Mouse (Mus musculus) adrenal gland, adult (tissue): ENCODE measurements around the gene Per1.

Experiments
- DNase-seq, 2 experiments: peaks; one replicate each; pipeline ENCODE4 v3.0.0; 2022 to 2023; ENCODE audit warnings: low spot score in 1 of 2; ENCODE audit not compliant: inconsistent age in 2 of 2

The Per1 gene

DNA sequence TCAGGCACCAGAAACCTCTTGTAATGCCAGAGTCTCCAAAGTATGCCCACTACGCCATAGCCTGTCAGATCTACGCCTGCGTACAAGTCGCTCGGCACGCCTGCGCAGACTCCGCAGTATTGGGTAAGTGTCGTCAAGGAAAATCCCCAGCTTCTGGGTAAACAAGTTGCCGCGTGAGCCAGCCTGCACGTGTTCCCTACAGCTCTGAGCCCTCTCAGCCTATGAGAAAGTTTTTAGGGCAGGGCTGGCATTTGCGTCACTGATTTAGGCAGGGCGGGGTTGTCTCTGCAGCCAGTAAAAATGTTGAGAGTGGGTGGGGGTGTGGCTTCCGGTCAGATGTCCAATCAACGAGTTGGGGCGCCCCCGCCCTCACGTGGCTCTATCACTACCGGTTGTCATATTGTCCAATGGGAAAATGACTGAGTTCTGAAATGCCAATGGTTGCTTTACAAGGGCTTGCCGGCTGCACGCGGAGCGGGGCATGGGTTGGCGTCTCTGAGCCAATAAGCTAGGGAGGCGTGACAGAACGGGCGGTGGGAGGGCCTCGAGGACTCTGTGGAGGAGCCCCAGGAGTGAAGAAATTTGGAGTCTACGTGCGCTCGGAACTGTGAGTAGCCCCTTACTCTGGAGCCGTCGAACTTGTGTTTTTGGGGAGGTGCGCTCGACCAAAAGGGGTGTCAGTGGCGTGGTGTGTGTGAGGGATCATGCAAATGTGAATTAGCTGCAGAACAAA is at the start of gene Per1:
TSS of gene Per1 (plus strand) at position 521 of the 733 bp plus-strand sequence.
- peak; percentile 100 for DNase-seq

DNA sequence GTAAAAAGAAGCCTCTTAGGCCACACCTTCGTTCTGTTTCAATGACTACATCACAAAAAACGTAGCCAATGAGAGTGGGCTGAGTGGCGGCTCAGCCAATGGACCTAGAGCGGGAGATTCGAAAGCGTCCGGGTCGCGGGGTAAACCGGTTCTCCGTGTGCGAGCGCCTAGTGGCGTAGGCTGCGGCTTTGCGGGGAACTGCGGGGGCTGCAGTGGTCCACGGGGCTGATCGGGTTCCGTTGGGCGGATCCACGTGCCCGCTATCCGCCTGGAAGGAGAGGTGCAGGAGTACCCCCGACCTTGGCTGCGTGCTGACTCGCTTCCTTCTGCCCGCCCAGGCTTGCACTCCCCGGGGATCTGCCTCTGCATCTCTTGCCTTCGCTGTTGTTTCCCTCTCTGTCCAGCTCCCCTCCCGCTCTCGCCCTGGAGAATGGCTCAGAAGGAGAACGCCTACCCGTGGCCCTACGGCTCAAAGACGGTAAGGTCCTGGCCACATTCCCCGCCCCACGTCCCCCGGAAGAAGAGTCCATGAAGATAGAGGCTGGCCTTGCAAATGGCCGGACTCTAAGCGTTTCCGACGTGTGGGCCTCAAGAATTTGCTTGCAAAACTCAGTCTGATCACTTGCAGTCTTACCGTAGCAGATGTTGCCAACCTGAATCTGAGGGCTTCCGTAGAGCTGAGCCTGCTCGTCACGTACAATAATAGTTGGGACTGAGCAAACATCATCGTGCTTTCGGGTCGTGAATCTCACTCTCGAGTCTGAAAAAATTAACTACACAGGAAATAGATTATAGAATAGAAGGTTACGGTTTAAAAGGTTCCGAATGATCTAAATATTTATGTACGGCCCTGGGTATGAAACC is 49.3 kb upstream of the Per1 start, which contains the start of gene Aurkb:
TSS of gene Aurkb (plus strand) at position 117 of the 864 bp plus-strand sequence.
- peak; percentile 81 to 94 for DNase-seq

DNA sequence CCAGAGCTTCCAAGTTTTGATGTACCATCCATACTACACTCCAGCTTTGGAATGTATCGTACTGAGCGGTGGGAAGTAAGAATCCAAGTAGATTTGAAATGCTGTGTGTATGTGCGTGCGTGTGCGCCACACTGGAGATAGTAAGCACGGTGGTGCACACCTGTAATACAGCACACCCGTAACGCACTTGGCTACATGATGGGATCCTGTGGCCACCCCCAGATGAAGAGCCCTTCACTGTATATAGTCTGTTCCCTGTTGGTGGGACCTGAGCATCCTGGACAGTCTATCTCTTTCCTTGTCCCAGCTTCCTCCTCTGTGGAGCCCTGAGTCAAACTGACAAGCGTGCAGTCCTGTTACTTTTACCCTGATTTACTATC is 48.6 kb upstream of the Per1 start:
- DNase-seq, result no peak

DNA sequence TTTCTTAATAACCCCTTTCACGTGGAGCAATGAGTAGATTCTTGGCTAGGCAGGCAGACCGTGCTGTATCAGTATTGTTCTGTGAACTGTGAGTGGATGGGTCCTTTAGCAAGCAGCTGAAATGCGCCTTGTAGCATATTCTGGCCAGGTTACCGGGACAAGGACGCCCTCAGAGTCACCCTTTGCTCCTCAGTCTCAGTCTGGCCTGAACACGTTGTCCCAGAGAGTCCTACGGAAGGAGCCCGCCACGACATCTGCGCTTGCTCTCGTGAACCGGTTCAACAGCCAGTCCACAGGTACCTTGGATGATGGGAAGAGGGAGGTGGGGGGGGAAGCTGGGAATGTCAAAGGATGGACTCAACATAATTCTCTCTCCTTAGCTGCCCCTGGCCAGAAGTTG is 47.4 kb upstream of the Per1 start:
- no peak for DNase-seq

DNA sequence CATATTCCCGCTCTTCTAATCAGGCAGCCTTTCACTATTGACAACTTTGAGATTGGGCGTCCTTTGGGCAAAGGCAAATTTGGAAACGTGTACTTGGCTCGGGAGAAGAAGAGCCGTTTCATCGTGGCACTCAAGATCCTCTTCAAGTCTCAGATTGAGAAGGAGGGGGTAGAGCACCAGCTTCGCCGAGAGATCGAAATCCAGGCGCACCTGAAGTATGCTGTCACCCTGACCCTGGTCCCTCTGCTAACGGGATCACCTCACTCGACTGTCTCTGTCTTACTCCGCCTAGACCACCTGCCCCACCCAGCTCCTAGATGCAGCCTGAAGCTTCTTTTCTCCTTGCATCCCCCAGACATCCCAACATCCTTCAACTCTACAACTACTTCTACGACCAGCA is 46.9 kb upstream of the Per1 start:
- DNase-seq, result no peak

DNA sequence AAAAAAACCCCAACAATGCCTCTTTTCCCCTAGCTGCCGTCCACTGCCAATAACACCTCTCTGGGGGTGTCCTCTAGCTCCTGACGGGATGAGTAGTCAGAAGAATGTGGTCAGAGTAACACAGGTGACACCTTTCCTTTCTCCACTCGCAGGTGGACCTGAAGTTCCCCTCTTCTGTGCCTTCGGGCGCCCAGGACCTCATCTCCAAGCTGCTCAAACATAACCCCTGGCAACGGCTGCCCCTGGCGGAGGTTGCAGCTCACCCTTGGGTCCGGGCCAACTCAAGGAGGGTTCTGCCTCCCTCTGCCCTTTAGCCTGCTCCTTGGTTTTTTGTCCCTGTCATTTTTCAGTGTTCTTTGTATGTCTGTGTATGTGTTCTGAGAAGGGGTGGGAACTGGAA is 44.3 kb upstream of the Per1 start:
- DNase-seq, result peak in 1 of 2 experiments; percentile 46

DNA sequence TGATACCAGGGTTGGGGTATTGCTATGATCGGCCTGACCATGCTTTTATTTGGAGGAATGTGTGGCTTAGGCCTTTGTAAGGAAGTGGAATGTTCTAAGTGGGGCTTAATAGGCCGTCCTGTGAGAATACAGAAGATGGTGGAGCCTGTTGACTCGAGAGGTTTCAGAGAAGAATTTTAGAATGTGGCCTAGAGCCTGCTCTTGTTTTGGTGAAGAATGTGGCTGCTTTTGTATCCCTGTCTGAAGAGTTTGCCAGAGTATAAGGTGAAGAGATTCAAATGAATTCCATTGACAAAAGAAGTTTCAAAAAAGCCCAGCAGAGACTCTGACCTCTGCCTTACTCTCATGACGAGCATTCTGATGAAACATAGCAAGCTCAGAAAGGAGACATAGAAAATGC is 43.2 kb upstream of the Per1 start:
- DNase-seq, result no peak

DNA sequence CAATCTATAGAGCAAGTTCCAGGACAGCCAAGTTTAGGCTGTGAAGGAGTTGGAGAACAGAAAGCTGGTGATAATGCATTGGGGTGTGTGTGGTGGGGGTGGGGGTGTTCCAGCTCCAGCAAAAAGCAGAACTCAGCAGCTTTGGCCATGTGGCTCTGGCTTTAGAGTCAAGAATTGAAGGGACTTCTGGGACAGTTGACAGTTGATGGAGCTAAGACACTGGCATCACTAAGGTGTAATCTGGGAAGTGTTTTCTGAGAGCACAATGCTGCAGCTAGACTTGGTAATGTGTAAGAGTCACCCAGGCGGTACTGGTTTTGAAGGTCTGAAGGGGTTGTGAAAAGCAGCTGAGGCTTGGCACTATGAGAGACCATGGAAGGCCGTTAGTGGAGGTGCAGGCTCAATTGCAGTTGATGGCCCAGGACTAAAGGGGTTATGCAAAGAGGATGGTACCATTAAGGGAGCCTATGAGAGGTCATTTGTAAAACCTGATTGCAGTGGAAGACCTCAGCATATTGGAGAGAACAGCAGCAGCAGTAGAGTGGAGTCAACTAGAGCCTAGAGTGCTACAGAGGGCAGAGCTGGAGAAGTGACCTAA is 42.1 kb upstream of the Per1 start:
- DNase-seq, result no peak

DNA sequence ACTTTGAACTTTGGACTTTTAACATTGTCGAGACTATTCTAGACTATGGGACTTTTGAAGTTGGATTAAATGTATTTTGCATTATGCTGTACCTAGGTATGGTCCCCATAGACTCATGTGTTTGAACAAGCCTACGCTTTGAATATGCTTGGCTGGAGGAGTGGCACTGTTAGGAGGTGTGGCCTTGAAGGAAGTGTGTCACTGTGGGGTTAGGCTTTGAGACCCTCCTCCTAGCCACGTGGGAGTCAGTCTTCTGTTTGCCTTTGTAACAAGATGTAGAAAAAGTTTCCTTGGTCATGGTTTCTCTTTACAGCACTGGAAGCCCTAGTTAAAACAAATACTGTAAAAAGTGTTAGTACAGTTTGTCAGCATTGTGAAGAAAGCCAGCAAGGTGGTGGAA is 41.2 kb upstream of the Per1 start:
- DNase-seq, result no peak

DNA sequence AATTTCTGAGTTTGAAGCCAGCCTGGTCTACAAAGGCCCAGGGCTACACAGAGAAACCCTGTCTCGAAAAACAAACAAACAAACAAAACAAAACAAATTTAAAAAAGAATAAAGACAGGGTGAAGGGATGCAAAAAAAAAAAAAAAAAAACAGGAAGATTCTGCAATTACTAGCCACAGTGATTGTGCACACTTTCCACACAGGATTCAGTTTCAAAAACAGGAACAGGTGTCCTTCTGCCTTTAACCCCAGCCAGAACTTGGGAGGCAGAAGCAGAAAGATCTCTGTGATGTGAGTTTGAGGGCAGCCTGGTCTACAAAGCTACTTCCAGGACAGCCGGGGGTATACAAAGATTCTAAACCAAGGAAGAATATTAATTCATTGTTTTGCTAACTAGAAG is 36.8 kb upstream of the Per1 start:
- no peak for DNase-seq

DNA sequence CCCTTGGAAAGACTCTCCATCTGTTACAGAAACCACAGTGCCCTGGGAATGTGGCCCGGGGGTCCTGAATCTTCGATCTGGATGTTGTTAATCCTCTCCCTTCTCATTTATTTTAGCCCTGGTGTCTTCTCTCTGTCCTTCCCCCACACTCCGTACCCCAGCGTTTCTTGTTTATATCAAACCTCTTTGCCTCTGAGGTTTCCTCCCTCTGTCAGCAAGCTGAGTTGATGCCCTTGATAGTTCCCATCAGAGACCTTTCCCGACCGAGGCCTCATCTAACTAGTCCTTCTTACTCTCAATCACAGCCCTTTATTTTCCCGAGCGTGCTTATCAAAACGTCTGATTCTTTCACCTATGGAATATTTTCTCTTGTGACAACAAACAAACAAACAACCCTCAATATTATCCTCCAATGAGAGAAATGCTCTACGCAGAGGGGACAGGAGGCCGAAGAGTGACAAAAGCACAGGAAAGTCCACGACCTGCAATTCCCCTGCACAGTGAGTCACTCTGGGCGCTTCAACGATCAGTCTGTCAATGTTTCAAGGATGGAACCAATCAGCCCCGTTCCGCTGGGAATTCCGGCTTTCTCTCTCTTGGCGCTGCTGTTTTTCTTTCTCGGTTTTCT is 36.2 kb upstream of the Per1 start:
- DNase-seq, result no peak

DNA sequence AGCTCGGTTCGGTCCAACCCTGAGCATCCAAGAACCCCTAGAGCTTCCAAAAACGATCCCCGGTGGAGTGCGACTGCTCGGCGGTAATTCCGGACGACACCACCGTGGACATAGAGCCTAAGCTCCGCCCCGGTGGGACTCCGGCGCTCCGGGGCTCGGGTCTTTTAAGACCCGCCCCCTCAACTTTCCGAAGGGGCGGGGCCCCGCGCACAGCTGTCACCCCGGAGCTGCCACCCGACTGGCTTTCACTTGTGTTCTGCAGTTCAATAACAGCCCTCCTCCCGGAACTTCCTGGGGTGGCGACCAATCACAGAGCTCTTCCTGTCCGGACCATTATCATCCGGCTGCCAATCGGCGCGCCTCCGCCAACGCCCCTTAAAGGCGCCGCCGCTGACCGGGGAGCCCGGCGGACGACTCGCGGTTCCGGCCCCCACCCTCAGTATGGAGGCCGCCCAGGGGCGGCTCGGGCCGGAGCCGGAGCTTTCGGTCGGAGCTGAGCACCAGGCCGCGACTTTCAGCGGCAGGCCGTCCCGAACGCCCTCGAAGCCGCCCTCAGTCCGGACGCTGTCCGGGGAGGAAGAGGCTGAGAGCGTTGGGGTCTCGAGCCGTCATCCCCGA is 35.6 kb upstream of the Per1 start, which contains the start of gene Borcs6:
TSS of gene Borcs6 (plus strand) at position 361 of the 618 bp plus-strand sequence.
- peak; percentile 98 for DNase-seq

DNA sequence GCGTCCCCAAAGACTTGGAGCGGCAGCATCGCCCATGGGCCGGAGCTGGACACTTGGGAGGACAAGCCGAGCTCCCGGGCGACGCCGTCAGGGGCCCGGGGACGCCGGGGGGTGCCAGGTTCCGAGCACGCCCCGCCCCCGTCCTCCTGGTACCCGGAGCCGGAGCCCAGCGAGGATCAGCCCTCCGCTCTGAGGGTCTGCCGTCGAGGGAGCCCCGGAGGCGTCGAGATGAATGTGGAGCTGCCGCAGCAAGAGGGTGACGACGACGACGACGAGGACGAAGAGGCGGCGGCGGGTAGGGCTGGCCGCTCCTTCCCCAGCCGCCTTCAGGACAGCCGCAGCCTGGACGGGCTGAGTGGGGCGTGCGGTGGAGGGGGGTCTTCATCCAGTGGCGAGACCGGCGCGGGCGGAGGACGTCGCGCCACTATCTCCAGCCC is 35.0 kb upstream of the Per1 start:
- no peak for DNase-seq

DNA sequence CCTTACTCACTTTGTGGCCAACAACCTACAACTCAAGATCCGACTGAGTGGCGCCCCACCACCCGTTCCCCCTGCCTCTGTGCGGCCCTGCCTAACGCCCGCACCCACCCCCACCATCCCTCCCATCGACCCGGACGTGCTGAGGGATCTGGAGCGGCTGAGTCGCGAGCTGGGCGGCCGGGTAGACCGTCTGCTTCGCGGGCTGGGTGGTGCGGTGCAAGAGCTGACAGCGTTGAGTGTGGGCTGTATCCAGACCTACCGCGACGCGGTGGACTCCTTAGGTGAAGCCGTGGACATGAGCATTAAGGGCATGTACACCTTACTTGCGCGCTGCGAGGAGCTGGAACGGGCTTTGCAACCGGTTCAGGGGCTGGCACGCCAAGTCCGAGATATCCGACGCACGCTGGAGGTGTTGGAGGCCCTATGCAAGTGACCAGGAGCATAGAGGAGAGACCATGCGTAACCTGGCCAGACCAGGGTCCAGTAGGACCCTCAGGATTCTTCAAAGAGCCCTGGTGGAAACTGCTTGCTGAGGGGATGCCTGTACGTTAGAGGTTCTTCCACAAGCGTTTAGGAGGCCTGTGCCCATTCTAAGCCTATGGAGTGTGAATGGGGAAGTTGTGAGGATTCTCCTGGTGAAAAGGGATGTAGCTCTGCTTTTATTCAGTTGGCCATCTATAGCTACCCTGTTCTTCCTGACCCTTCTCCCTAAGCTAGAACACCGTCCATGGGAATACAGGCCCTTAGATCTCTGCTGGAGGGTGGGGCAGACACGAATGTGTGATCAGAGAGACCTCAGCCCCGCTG is 34.4 kb upstream of the Per1 start:
- peak; percentile 63 to 84 for DNase-seq

DNA sequence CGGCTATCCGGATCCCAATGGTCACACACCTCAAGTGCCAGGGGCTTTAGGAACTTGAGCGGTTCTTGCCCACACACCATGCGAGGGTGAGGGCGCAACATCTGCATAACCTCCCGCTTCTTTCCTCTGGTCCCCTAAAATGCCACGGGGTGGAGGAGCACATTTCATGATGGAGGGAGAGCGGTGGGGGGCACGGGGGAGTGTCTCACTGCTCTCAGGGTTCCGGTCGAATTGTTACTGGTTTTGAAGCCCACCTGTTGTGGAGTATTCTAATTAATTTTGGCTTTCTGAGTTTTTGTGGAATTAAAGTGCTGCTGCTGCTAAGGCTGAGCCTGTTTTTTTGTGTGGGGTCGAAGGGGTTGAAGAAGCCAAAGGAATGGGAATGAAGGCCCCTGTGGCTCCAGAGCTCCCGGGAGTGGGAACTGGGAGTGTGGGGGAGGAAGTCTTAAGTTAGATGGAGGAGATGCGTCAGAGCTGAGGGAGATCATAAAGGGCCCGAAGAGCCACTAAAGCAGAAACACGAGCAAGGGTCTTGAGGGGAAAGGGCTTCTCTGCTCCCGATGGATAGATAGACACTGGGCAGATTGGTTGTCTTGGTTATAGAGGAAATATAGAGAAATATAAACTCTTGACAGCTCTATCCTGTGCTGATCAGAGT is 33.6 kb upstream of the Per1 start:
- DNase-seq, result peak; percentile 49 to 67

DNA sequence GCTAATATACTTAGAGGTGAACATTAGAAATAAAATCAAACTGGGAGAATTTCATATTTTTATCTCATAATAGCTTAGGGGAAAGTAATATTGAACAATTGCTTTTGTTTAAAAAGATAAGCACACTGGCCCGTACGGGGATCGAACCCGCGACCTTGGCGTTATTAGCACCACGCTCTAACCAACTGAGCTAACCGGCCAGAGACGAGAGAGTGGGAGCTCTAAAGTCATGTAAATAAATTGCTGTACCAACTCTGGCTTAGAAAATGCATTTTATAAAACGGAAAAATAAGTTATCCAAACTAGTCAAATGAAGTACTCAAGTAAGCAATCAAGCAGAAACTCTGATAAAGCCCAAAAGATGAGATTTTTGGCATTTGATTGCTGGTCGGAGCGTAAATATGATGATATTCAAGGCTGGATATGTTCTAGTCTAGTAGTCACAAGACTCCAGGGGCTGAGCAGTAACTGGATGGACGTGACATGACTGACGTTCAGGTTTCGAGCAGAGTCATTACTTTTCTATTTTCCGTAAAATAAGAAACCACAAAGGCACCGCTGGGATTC is 32.7 kb upstream of the Per1 start:
- peak; percentile 82 to 96 for DNase-seq

DNA sequence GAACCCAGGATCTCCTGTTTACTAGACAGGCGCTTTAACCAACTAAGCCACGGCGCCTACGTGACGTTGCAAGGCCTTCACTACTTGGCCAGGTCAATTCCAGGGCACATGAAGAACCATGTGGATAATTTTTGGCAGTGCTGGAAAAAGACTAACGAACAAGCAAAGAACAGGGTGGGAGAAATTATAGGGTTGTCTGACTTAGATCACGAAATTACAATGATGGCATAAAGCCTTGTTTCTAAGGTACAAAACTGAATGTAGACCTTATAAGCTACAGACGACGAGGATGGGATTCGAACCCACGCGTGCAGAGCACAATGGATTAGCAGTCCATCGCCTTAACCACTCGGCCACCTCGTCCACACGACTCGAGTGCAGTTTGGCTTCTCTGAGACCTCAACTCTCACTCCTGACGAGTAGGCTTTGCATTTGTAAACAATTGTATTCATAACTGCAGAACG is 32.2 kb upstream of the Per1 start:
- peak; percentile 95 to 100 for DNase-seq

DNA sequence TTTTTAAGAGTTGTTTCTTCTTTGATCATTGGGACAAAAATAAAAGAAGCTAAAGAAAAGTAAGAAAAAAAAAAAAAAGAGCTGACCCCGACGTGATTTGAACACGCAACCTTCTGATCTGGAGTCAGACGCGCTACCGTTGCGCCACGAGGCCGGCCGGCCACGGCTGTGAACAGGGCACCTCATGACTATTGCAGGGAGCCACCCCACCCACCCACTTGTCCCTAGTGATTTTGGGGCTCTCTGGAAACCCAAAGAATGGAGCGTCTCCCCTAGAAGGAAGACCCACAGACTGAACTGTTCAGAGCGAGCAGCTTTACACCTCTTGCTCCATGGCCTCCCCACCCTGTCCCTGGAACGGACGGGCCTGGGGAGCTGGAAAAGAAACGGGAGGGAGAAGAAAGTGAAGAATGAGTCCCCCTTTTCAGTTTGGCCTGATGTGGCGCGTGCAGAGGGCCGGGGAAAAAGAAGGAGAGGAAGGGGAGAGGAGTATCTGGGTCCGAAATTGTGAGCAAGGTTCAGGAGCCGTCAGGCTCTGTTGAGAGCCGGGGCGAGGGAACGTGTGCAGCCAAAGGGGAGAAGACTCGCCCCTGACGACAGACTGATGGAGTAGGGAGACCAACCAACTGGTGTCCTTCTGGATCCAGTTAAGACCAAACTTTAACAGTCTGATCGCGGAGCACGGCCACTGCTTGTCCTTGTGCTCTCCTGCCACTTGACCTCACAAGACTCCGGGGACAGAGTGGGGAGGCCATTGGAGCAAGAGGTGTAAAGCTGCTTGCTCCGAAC is 31.4 kb upstream of the Per1 start:
- DNase-seq, result peak; percentile 82 to 97
